Mouse (Mus musculus) spleen, adult 2 months (tissue): ENCODE results near the gene Ankrd54. TPM values are rescaled to one million over a fixed set of nuclear protein-coding genes. Genes with fewer than 3 reads are reported as not detected.

Experiments used
- DNase-seq, 2 experiments: peaks; one replicate each; pipeline versions ENCODE4 v3.0.0 to v3.0.0-alpha.2; 2012 to 2021; ENCODE audit warnings: low spot score in 2 of 2, low read depth in 1 of 2
- H3K27ac ChIP-seq: fragments of 200-500 bp; 2 replicates; pipeline ENCODE4 v1.5.1; 2012; ENCODE audit warnings: low read length, inconsistent platforms; ENCODE audit not compliant: insufficient read depth
- H3K27me3 ChIP-seq: fragments of 200-500 bp; 2 replicates; pipeline ENCODE4 v1.6.1; 2012; ENCODE audit warnings: mild to moderate bottlenecking, moderate library complexity, low read length, inconsistent platforms; ENCODE audit not compliant: control insufficient read depth, insufficient read depth
- H3K36me3 ChIP-seq: fragments of 200-500 bp; 2 replicates; pipeline ENCODE4 v1.6.1; 2012; ENCODE audit warnings: mild to moderate bottlenecking, low read length, inconsistent platforms; ENCODE audit not compliant: control insufficient read depth, insufficient read depth
- H3K4me1 ChIP-seq: fragments of 200-500 bp; 2 replicates; pipeline ENCODE4 v1.6.1; 2011; ENCODE audit warnings: inconsistent platforms; ENCODE audit not compliant: control insufficient read depth, insufficient read depth, insufficient read length
- H3K4me3 ChIP-seq: fragments of 200-500 bp; 2 replicates; pipeline ENCODE4 v1.5.1; 2011; ENCODE audit warnings: mild to moderate bottlenecking, inconsistent platforms; ENCODE audit not compliant: insufficient read depth, insufficient read length; ENCODE audit errors: extremely low read depth
- CTCF ChIP-seq: fragments of 200-500 bp; IDR thresholded peaks from 2 replicates; pipeline ENCODE4 v1.5.1; 2011; ENCODE audit warnings: mild to moderate bottlenecking, inconsistent platforms; ENCODE audit not compliant: insufficient read depth, insufficient read length, insufficient replicate concordance; ENCODE audit errors: extremely low read depth
- POLR2A ChIP-seq: fragments of 200-500 bp; IDR thresholded peaks from 2 replicates; pipeline ENCODE4 v1.6.1; 2011; ENCODE audit warnings: low read depth, low read length, inconsistent platforms
- WGBS: fragments of 180-500 bp; shearing (Covaris S2); methylation state at CpG from one replicate; pipeline ENCODE4 v1.1.7; 2018; 5-methylcytosine and 5-hydroxymethylcytosine counted together
- polyA plus RNA-seq: library from polyadenylated mRNA; depleted of rRNA; stranded (reverse); fragments of >200 nt; gene quantifications from 2 replicates; pipeline ENCODE4 v1.2.3, GENCODE M21; 2012

Gene Ankrd54
- polyA plus RNA-seq, 1 experiment = 57.3 TPM

- no peak overlapping the region for H3K27ac ChIP-seq
- no peak for DNase-seq
- 80% methylated on average over 3 of the region's 3 CpGs for WGBS
These were observed 4.9 kb upstream of the Ankrd54 start for GRCm38 (mm10) chr15:79067631-79068030.

GRCm38 (mm10) chr15:79066276-79066675, 3.6 kb upstream of the Ankrd54 start:
- 74% methylated on average over 2 of the region's 2 CpGs for WGBS
- Histone ChIP-seq H3K36me3 (no peaks in the 10 kb centered on the region), H3K27ac (no peak overlapping the region), H3K4me1 (peaks cover 2% of the 10 kb centered on the region), H3K27me3 (no peaks in the 10 kb centered on the region), H3K4me3 (no peak overlapping the region)
- TF ChIP-seq POLR2A = no peak
- no peak for TF ChIP-seq CTCF
- DNase-seq = no peak

More at GRCm38 (mm10) chr15:79067631-79068030, 4.9 kb upstream of the Ankrd54 start:
- no peaks in the 10 kb centered on the region for H3K36me3 ChIP-seq
- H3K4me3 ChIP-seq = no peak overlapping the region
- TF ChIP-seq CTCF (no peak), POLR2A (no peak)
- H3K4me1 ChIP-seq = no peaks in the 10 kb centered on the region; the same call in 1 of the 2 replicates
- H3K27me3 ChIP-seq = no peaks in the 10 kb centered on the region

GRCm38 (mm10) chr15:79065086-79065770, 2.5 kb upstream of the Ankrd54 start:
- peaks cover 2% of the 10 kb centered on the region for H3K4me1 ChIP-seq
- 77% methylated on average over 8 of the region's 8 CpGs for WGBS
- no peak overlapping the region for H3K27ac ChIP-seq
- H3K27me3 ChIP-seq = no peaks in the 10 kb centered on the region
- no peak for TF ChIP-seq CTCF
- no peak for TF ChIP-seq POLR2A
- H3K36me3 ChIP-seq = peaks cover 4% of the 10 kb centered on the region
- DNase-seq = no peak
- H3K4me3 ChIP-seq = no peak overlapping the region

- H3K27ac ChIP-seq = peak overlapping the region; percentile 6; the same call in 1 of the 2 replicates
These were observed 557 bp upstream of the Ankrd54 start for GRCm38 (mm10) chr15:79063160-79063740.

GRCm38 (mm10) chr15:79060887-79061565, 1.7 kb downstream of the Ankrd54 start:
- WGBS = 88% methylated on average over 14 of the region's 14 CpGs
- Histone ChIP-seq H3K4me1 (peaks cover 2% of the 10 kb centered on the region), H3K27ac (no peak overlapping the region), H3K36me3 (peaks cover 24% of the 10 kb centered on the region), H3K27me3 (no peaks in the 10 kb centered on the region), H3K4me3 (no peak overlapping the region)
- TF ChIP-seq POLR2A (no peak), CTCF (no peak)
- DNase-seq = no peak

More at GRCm38 (mm10) chr15:79063160-79063740, 557 bp upstream of the Ankrd54 start:
- no peaks in the 10 kb centered on the region for H3K27me3 ChIP-seq
- TF ChIP-seq POLR2A = no peak
- no peak for TF ChIP-seq CTCF
- peaks cover 14% of the 10 kb centered on the region for H3K36me3 ChIP-seq
- no peak for DNase-seq
- H3K4me3 ChIP-seq = peak overlapping the region; percentile 24
- peaks cover 2% of the 10 kb centered on the region for H3K4me1 ChIP-seq
- 8% methylated on average over 14 of the region's 14 CpGs for WGBS

GRCm38 (mm10) chr15:79057850-79058249, 4.8 kb downstream of the Ankrd54 start:
- H3K4me1 ChIP-seq = peaks cover 2% of the 10 kb centered on the region; the same call in 1 of the 2 replicates
- no peak for DNase-seq
- H3K27me3 ChIP-seq = no peaks in the 10 kb centered on the region
- WGBS = 85% methylated on average over 6 of the region's 6 CpGs
- H3K27ac ChIP-seq = no peak overlapping the region
- peaks cover 51% of the 10 kb centered on the region for H3K36me3 ChIP-seq
- TF ChIP-seq POLR2A (no peak), CTCF (no peak)
- no peak overlapping the region for H3K4me3 ChIP-seq
